Mouse (Mus musculus) megakaryocyte progenitor cell, adult 5-6 weeks (primary cell): ENCODE measurements around the gene Arhgap5. TPM values are rescaled to one million over a fixed set of nuclear protein-coding genes. Genes with fewer than 3 reads are reported as not detected.

Source experiments
- ATAC-seq: replicated peaks from 2 replicates; pipeline ENCODE4 v1.8.0; 2016; ENCODE audit warnings: mild to moderate bottlenecking, moderate TSS enrichment, inconsistent platforms; ENCODE audit not compliant: poor library complexity
- total RNA-seq, 2 experiments: library from RNA; stranded (forward) in 1 of 2; stranded (reverse) in 1 of 2; fragments of 157-497, 149-512 nt in 1 of 2; fragments of 200-1000 nt in 1 of 2; gene quantifications; 2 replicates each; pipeline versions ENCODE4 v1.2.3 to v1.2.4; 2015 to 2017

Arhgap5 gene
- 11.2 and 12.7 TPM in 2 replicates for total RNA-seq (2015)
- total RNA-seq (2017), result 8.1 and 10.0 TPM in 2 replicates

- peak; percentile 70 for ATAC-seq
Measured at GRCm38 (mm10) chr12:52503456-52504320, at the start of gene Arhgap5. Gene Arhgap5 (plus strand): TSS chr12:52503972.

DNA sequence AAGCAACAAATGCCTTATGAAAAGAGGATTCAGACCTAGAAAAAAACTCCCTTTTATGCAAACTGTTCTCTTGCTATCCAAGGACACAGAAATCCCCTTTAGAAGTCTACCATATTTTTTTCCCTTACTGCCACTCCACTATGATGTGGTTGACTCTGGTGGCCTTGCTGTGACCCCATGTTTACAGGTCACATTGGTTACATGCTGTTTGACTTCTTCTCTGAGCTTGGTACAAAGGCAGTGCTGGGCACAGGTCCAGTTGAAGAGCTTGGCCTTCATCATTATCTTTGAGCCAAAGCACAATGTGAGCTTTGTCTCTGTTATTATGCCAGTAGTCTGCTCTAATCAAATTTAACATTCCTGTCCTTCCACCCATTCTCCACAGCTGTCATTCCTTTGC is 39.2 kb upstream of the Arhgap5 start:
- ATAC-seq, result no peak

- no peak for ATAC-seq
Measured at GRCm38 (mm10) chr12:52471621-52472020, 32.2 kb upstream of the Arhgap5 start.

DNA sequence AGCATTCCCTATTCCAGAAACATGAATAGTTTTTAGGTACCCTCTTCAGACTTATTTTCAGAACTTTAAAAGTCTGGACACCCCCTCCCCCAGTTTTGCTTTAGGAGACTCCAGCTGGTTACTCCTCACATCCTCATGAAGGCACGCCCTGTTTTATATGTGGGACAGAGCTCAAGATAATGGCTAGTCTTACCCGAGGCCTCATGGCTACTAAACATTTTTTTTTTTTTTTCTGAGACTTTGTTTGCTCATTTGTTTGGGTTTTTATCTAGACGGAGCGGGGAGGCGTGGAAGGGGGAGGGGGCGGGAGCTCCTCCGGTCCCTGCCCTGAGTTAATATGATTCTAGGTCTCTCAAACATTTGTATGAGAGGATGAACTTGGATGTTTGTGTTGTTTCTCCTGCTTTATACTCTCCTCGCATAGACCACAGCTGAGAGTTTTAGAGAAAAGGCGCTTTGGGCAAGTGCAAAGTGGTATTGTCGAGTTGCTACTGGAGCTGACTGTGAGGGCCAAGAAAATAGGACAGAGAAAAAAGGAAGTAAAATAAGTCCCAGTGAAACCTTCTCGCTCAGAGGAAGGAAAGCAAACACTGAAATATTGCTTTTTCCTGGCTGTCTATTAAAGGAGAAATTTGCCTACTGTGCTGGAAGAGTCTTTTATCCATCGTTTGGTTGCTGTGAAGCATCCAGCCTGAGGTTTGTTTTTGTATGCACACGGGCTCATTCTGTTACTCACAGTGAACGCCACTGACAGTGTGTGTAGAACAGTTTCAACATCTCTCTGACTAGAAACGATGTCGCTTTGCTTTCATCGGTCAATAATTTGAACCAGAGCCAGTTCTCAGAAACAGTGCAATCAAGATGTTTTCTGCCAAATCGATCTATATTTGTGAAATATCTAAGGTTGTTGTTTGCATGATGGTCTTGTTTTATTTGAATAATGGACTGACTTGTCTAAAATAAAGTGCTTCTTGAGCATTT is 29.5 kb upstream of the Arhgap5 start:
- ATAC-seq, result no peak

DNA sequence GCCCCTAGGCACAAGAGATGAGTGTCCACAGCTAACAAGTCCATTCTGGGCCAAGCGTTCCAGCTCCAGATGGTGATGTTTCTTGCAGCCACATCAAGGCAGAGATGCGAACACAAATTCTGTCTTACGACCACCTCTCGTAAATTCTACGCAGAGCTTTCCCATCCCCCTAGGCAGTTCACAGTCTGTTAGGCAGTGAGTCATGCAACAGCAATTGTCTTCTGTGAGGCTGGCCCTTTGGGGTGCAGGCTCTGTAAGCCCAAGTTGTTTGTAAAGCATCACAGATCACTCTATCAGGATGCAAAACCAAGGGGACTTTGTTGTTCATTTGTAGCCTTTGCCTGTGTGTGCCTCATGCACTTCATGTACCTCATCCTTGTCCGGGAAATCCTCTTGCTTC is 27.7 kb upstream of the Arhgap5 start:
- ATAC-seq, result no peak

DNA sequence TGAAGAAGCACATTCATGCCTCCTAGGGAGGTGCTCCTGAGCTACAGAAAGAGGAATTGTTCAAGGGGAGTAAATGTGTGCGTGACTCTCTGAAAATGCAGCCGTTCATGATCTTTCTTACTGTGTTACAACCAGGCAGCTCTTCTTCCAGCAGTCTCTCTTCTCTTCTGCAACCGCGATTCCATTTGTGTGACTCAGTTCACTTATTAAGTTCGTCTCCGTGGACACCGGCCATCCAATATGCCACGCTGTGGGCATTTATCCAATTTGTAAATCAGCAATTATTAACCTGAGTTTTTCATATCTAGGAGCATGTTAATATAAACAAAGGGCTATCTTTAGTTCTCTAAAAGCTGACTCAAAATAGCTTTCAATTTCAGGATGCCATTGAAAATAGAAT is 25.2 kb upstream of the Arhgap5 start:
- no peak for ATAC-seq

GRCm38 (mm10) chr12:52479323-52479722 is 24.4 kb upstream of the Arhgap5 start:
- ATAC-seq, result no peak

- ATAC-seq, result no peak
Measured at GRCm38 (mm10) chr12:52480851-52481250, 22.9 kb upstream of the Arhgap5 start.

- no peak for ATAC-seq
Measured at GRCm38 (mm10) chr12:52481969-52482550, 21.7 kb upstream of the Arhgap5 start.

GRCm38 (mm10) chr12:52483219-52483618 is 20.6 kb upstream of the Arhgap5 start:
- no peak for ATAC-seq

GRCm38 (mm10) chr12:52488266-52488975 is 15.4 kb upstream of the Arhgap5 start:
- no peak for ATAC-seq

DNA sequence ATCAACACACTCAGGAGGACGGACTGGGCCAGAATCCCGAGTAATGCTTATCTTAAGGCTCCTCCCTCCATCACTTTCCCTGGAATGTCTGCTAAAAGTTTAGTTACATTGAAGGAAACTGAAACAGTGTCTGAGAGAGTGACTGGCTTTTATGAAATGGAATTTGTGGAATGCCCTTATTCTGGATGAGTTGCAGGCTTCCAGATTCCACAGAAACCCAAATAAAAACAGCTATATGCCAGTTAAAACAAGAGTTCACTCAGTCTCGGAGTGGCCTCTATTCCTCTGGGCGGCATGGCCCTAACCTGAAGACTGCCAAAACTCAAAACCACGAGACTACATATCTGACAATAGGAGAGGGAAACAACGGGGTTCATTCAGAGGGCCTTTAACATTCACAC is 10.5 kb upstream of the Arhgap5 start:
- ATAC-seq, result no peak

DNA sequence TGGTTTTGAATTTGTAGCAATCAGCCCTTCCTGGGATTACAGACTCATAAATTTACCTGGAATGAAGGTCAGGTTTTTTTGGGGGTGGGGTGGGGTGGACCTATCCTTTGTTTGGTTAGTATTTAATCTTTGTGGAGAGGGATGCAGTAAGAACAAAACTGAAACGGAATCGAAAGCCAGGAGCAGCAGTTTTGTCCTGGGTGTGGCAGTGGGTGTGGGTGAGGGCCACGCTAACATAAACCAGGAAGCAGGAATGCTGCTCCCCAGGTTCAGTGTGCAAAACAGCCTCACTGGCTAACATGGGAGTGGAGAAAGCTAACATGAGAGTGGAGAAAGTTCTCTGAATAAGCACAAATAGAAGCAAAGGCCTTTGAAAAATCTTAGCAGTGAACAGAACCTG is 6.6 kb upstream of the Arhgap5 start:
- no peak for ATAC-seq

- ATAC-seq, result peak; percentile 47; the same call in 1 of the 2 replicates
Measured at GRCm38 (mm10) chr12:52500915-52501833, 2.6 kb upstream of the Arhgap5 start.

GRCm38 (mm10) chr12:52502161-52502560 is 1.6 kb upstream of the Arhgap5 start:
- ATAC-seq, result 0 out of 2 replicates have a peak, but pooled peaks have one; percentile 14

- peak; percentile 26 for ATAC-seq
Measured at GRCm38 (mm10) chr12:52503131-52503455, 679 bp upstream of the Arhgap5 start.

- ATAC-seq, result peak; percentile 49
Measured at GRCm38 (mm10) chr12:52504331-52505181, 784 bp downstream of the Arhgap5 start.

DNA sequence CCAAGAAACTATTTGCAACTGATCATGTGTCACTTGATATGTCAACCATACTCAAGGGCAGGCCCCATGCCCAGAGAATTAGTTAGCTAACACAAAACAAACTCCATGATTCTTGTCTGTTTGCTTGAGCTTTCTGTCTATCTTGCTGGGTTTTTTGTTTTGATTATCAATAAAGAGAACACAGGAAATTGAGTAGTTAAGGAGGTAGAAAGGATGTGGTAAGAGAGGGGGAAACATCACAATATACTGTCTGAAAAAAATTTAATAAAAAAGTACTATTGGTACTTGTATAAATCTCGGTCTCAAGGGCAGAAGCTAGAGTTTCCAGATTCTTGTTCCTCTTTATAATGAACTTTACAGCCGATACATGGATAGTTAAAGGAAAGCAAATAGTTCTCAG is 20.9 kb downstream of the Arhgap5 start:
- ATAC-seq, result no peak

GRCm38 (mm10) chr12:52525486-52525885 is 21.7 kb downstream of the Arhgap5 start:
- no peak for ATAC-seq
